Mouse (Mus musculus): ENCODE measurements around the gene Olfr1369-ps1. TPM values are rescaled to one million over a fixed set of nuclear protein-coding genes. Genes with fewer than 3 reads are reported as not detected.
"Not testable (repeated sequence)": the region's sequence is repeated elsewhere in the genome, so short reads cannot be mapped to it uniquely, and the experiment has no call there.

Olfr1369-ps1 gene
- total RNA-seq (2012; rRNA removed): not detected in 2 replicates
- total RNA-seq (2014; rRNA removed): not detected in 2 replicates
- polyA plus RNA-seq (2012; ENCODE audit: insufficient read length, low read depth): 0.13 and 0.18 TPM in 2 replicates

GRCm38 (mm10) chr13:21111183-21111582 is at the start of gene Olfr1369-ps1:
Gene Olfr1369-ps1, plus strand, starts transcription at chr13:21111483.
- H3K4me1 ChIP-seq (ENCODE audit: control insufficient read depth in 1 of 2, insufficient read depth in 2 of 2); in situ Hi-C loops (cut with MboI; ENCODE audit: low pct_ligation_motif_present, low pct_unique_long_range_greater_than_20kb, low sequenced_read_pairs); H3K36me3 ChIP-seq (replicated peaks in 1 of 2; ENCODE audit: control insufficient read depth in 1 of 2, insufficient read depth in 1 of 2, low read length in 1 of 2); H3K9me3 ChIP-seq (replicated peaks; ENCODE audit: low read length); H3K27ac ChIP-seq (ENCODE audit: insufficient read depth, low read depth); H3K4me3 ChIP-seq (replicated peaks in 1 of 3; ENCODE audit: low read depth in 2 of 3, low read length in 2 of 3, poor library complexity in 1 of 3); H3K79me2 ChIP-seq (replicated peaks; ENCODE audit: control insufficient read depth, extremely low read depth, insufficient read depth, poor library complexity, severe bottlenecking); H3K4me2 ChIP-seq (ENCODE audit: insufficient read depth, low read depth, poor library complexity, severe bottlenecking); dilution Hi-C loops (cut with MboI; ENCODE audit: extremely low pct_ligation_motif_present, extremely low pct_unique_long_range_greater_than_20kb, low sequenced_read_pairs); DNase-seq (ENCODE audit: extremely low read depth); H3K27me3 ChIP-seq (replicated peaks); H3K9ac ChIP-seq (ENCODE audit: insufficient read depth, low read depth): not testable (repeated sequence)

GRCm38 (mm10) chr13:21066021-21066420 is 45.3 kb upstream of the Olfr1369-ps1 start:
- in situ Hi-C loops (cut with MboI; ENCODE audit: low pct_ligation_motif_present, low pct_unique_long_range_greater_than_20kb, low sequenced_read_pairs) (no loop called here), dilution Hi-C loops (cut with MboI; ENCODE audit: extremely low pct_ligation_motif_present, extremely low pct_unique_long_range_greater_than_20kb, low sequenced_read_pairs) (no loop called here)
- Histone ChIP-seq H3K9ac (ENCODE audit: insufficient read depth, low read depth) (no peak overlapping the region), H3K4me3 (replicated peaks in 1 of 3; ENCODE audit: low read depth in 2 of 3, low read length in 2 of 3, poor library complexity in 1 of 3) (no peak overlapping the region), H3K27ac (ENCODE audit: insufficient read depth, low read depth) (no peak overlapping the region), H3K9me3 (replicated peaks; ENCODE audit: low read length) (no peaks in the 10 kb centered on the region), H3K4me1 (ENCODE audit: control insufficient read depth in 1 of 2, insufficient read depth in 2 of 2) (no peaks in the 10 kb centered on the region), H3K4me2 (ENCODE audit: insufficient read depth, low read depth, poor library complexity, severe bottlenecking) (no peak overlapping the region), H3K79me2 (replicated peaks; ENCODE audit: control insufficient read depth, extremely low read depth, insufficient read depth, poor library complexity, severe bottlenecking) (no peaks in the 10 kb centered on the region), H3K36me3 (replicated peaks in 1 of 2; ENCODE audit: control insufficient read depth in 1 of 2, insufficient read depth in 1 of 2, low read length in 1 of 2) (no peaks in the 10 kb centered on the region), H3K27me3 (replicated peaks) (no peaks in the 10 kb centered on the region)
- DNase-seq (ENCODE audit: extremely low read depth): no peak
- TF ChIP-seq BHLHE40 (IDR thresholded peaks at IDR 0.05; ENCODE audit: low read depth, low read length): no peak
- no peak for TF ChIP-seq TCF12 (IDR thresholded peaks at IDR 0.05; ENCODE audit: low read depth, low read length)
- no peak for TF ChIP-seq UBTF (IDR thresholded peaks at IDR 0.05; ENCODE audit: low read depth, low read length)
- no peak for TF ChIP-seq E2F4 (IDR thresholded peaks at IDR 0.05; ENCODE audit: insufficient replicate concordance, low read depth, low read length)
- TF ChIP-seq SIN3A (IDR thresholded peaks at IDR 0.05; ENCODE audit: low read length): no peak
- TF ChIP-seq POLR2AphosphoS2 (IDR thresholded peaks at IDR 0.05; ENCODE audit: low read depth, low read length): no peak
- no peak for TF ChIP-seq SMC3 (IDR thresholded peaks at IDR 0.05; ENCODE audit: low read depth, low read length)
- no peak for TF ChIP-seq ZC3H11A (IDR thresholded peaks at IDR 0.05; ENCODE audit: low read depth, low read length)
- TF ChIP-seq MAX (IDR thresholded peaks at IDR 0.05; ENCODE audit: low read length): no peak
- TF ChIP-seq RAD21 (IDR thresholded peaks at IDR 0.05; ENCODE audit: low read depth, low read length): no peak
- TF ChIP-seq JUN (IDR thresholded peaks at IDR 0.05; ENCODE audit: insufficient read depth, low read depth, low read length): no peak
- no peak for TF ChIP-seq ETS1 (conservative IDR thresholded peaks at IDR 0.05; ENCODE audit: low read depth, low read length)
- TF ChIP-seq PAX5 (IDR thresholded peaks at IDR 0.05; ENCODE audit: low read length): no peak
- no peak for TF ChIP-seq MAZ (IDR thresholded peaks at IDR 0.05; ENCODE audit: low read depth, low read length)
- TF ChIP-seq TBP (conservative IDR thresholded peaks at IDR 0.05; ENCODE audit: low read depth, low read length): no peak
- TF ChIP-seq MXI1 (IDR thresholded peaks at IDR 0.05; ENCODE audit: low read depth, low read length): no peak
- no peak for TF ChIP-seq CTCF (conservative IDR thresholded peaks at IDR 0.05 in 1 of 2, IDR thresholded peaks at IDR 0.05 in 1 of 2; ENCODE audit: low read depth in 2 of 2, low read length in 2 of 2)
